Mouse (Mus musculus) hindlimb bud, embryonic 11.5 days (tissue): ENCODE measurements around the gene Susd5.

Experiments
- DNase-seq: peaks from one replicate; pipeline ENCODE4 v3.0.0-alpha.2; 2012; ENCODE audit warnings: low read depth, low spot score; ENCODE audit errors: extremely low spot score

The Susd5 gene

GRCm38 (mm10) chr9:114057090-114057796 lies at the start of gene Susd5:
Susd5 (plus strand) TSS chr9:114057140.
- DNase-seq = no peak

GRCm38 (mm10) chr9:114007850-114008350 lies 49.0 kb upstream of the Susd5 start:
- DNase-seq = no peak

- DNase-seq = no peak
Measured at GRCm38 (mm10) chr9:114009526-114009925, 47.4 kb upstream of the Susd5 start.

GRCm38 (mm10) chr9:114011203-114011602 lies 45.7 kb upstream of the Susd5 start:
- no peak for DNase-seq

- DNase-seq = no peak
Measured at GRCm38 (mm10) chr9:114014034-114014433, 42.9 kb upstream of the Susd5 start.

- no peak for DNase-seq
Measured at GRCm38 (mm10) chr9:114015724-114016123, 41.2 kb upstream of the Susd5 start.

GRCm38 (mm10) chr9:114016402-114016801 lies 40.5 kb upstream of the Susd5 start:
- DNase-seq = no peak

GRCm38 (mm10) chr9:114019012-114019762 lies 37.8 kb upstream of the Susd5 start:
- no peak for DNase-seq

GRCm38 (mm10) chr9:114022141-114022540 lies 34.8 kb upstream of the Susd5 start:
- no peak for DNase-seq

GRCm38 (mm10) chr9:114025182-114025581 lies 31.8 kb upstream of the Susd5 start:
- no peak for DNase-seq

GRCm38 (mm10) chr9:114025846-114026245 lies 31.1 kb upstream of the Susd5 start:
- DNase-seq = peak; percentile 63

GRCm38 (mm10) chr9:114026261-114026934 lies 30.5 kb upstream of the Susd5 start:
- peak; percentile 10 for DNase-seq

GRCm38 (mm10) chr9:114040945-114041344 lies 16.0 kb upstream of the Susd5 start:
- no peak for DNase-seq

- no peak for DNase-seq
Measured at GRCm38 (mm10) chr9:114042490-114042889, 14.4 kb upstream of the Susd5 start.

- no peak for DNase-seq
Measured at GRCm38 (mm10) chr9:114044446-114044845, 12.5 kb upstream of the Susd5 start.

GRCm38 (mm10) chr9:114046028-114046427 lies 10.9 kb upstream of the Susd5 start, which contains the start of gene Fbxl2:
Fbxl2 (minus strand) TSS chr9:114046191.
- no peak for DNase-seq

GRCm38 (mm10) chr9:114046676-114047075 lies 10.3 kb upstream of the Susd5 start:
- no peak for DNase-seq

GRCm38 (mm10) chr9:114050106-114050505 lies 6.8 kb upstream of the Susd5 start:
- no peak for DNase-seq

- DNase-seq = no peak
Measured at GRCm38 (mm10) chr9:114050778-114051177, 6.2 kb upstream of the Susd5 start.

- DNase-seq = no peak
Measured at GRCm38 (mm10) chr9:114052031-114052430, 4.9 kb upstream of the Susd5 start.

GRCm38 (mm10) chr9:114052866-114053265 lies 4.1 kb upstream of the Susd5 start:
- DNase-seq = no peak
